Comparison of ENCODE assay signal across 16 mouse cellular contexts in genomic region chr1:100928171-100928771, GRCm38 (mm10).
"Had no signal": no experiment of that assay in that cellular context is flagged by ENCODE, and none has a peak within 500 bp of the region (broad histone marks: within the 10 kb centered on the region; RNA-seq: fewer than 3 reads in every experiment).

No protein-coding gene starts in this region.

- H3K27me3 ChIP-seq: limb, embryonic 12.5 days; liver, embryonic 13.5 days; lung, embryonic 15.5 days; megakaryocyte, embryonic 14.5 days; midbrain, embryonic 12.5 days; neural tube, embryonic 13.5 days had no signal

- H3K9ac ChIP-seq: limb, embryonic 12.5 days; liver, embryonic 13.5 days; liver, postnatal 0 days; lung, embryonic 15.5 days; midbrain, embryonic 12.5 days; neural tube, embryonic 13.5 days had no signal

- H3K4me1 ChIP-seq: limb, embryonic 12.5 days; liver, embryonic 13.5 days; lung, embryonic 15.5 days; megakaryocyte, embryonic 14.5 days; midbrain, embryonic 12.5 days; neural tube, embryonic 13.5 days had no signal

- H3K4me3 ChIP-seq: limb, embryonic 12.5 days; liver, embryonic 13.5 days; lung, embryonic 15.5 days; megakaryocyte, embryonic 14.5 days; midbrain, embryonic 12.5 days; neural tube, embryonic 13.5 days had no signal

- H3K27ac ChIP-seq: limb, embryonic 12.5 days; liver, embryonic 13.5 days; lung, embryonic 15.5 days; macrophage; midbrain, embryonic 12.5 days; neural tube, embryonic 13.5 days had no signal

- H3K9me3 ChIP-seq: limb, embryonic 12.5 days; liver, embryonic 13.5 days; lung, embryonic 15.5 days; megakaryocyte, embryonic 14.5 days; midbrain, embryonic 12.5 days; neural tube, embryonic 13.5 days had no signal

- H3K36me3 ChIP-seq: limb, embryonic 12.5 days; liver, embryonic 13.5 days; lung, embryonic 15.5 days; midbrain, embryonic 12.5 days; neural tube, embryonic 13.5 days had no signal

- ATAC-seq: liver, postnatal 0 days had no signal

- DNase-seq: kidney, adult 8-10 months; kidney, postnatal 25 days; layer of hippocampus, adult 9-11 months; layer of hippocampus, postnatal 36 days; liver; liver, embryonic 13.5 days; liver, postnatal 0 days; lung, postnatal 14 days; thymus, adult 18-20 months; thymus, postnatal 14 days had no signal

- H3K4me2 ChIP-seq: limb, embryonic 12.5 days; liver, embryonic 13.5 days; lung, embryonic 15.5 days; midbrain, embryonic 12.5 days; neural tube, embryonic 13.5 days had no signal
